Mouse (Mus musculus): ENCODE measurements around the gene Mbd3l1. TPM values are rescaled to one million over a fixed set of nuclear protein-coding genes. Genes with fewer than 3 reads are reported as not detected.

Mbd3l1 gene
- total RNA-seq (2021) = not detected
- long read RNA-seq, experiment 1 = 0 reads
- long read RNA-seq, experiment 2 = 0 reads

DNA sequence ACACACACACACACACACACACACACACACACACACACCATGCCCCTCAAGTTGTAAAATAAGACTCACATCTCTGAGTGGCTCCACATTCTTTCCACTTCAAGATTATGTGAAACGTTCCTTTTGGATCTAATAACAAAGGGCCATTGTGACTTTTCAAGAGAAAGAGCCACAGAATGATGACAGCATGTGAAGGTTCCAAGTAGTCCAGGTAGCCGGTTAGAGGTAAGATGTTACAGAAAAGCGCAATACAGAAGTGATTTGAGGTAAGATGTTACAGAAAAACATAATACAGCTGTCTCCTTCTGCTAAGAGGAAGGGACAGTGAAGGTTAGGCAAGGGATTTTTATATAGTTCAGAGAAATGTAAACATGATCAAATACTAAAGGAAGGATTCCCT lies at the start of gene Mbd3l1, which contains the start of gene Zfp558:
TSS of gene Mbd3l1 (plus strand) at position 192 of the 400 bp plus-strand sequence.
TSS of gene Zfp558 (minus strand) at position 101 of the 400 bp plus-strand sequence.
- DNase-seq = no peak

DNA sequence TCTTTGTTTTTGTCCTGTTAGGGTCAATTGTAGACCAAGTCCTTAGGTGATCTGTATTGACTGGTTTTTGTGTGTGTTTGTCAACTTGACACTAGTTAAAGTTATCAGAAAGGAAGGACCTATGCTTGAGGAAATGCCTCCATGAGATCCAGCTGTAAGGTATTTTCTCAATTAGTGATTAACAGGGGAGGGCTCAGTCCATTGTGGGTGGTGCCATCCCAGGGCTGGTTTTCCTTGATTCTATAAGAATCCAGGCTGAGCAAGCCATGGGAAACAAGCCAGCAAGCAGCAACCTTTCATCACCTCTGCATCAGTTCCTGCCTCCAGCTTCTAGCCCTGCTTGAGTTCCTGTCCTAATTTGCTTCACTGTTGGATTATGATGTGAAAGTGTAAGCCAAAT lies 47.8 kb upstream of the Mbd3l1 start, which contains the start of gene Mbd3l2:
TSS of gene Mbd3l2 (plus strand) at position 301 of the 400 bp plus-strand sequence.
- DNase-seq = no peak

DNA sequence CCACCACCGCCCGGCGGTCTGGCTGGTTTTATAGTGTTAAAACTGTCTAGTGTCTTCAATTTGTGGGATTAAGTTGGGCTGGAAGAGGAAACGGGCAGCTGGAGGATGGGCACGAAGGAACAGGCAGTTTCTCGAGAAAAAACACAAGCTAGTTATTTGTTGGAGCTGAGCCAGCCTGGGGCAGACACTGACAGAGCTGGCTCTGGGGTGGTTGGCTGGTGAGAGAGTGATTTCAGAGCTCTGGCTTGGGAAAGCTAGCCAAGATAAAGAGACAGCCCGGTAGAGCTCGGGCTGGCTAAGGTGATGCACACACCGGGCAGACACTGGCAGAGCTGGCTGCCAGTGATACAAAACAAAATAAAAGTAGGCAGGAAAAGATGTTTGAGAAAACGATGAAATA lies 46.5 kb upstream of the Mbd3l1 start:
- DNase-seq = peak; percentile 32

DNA sequence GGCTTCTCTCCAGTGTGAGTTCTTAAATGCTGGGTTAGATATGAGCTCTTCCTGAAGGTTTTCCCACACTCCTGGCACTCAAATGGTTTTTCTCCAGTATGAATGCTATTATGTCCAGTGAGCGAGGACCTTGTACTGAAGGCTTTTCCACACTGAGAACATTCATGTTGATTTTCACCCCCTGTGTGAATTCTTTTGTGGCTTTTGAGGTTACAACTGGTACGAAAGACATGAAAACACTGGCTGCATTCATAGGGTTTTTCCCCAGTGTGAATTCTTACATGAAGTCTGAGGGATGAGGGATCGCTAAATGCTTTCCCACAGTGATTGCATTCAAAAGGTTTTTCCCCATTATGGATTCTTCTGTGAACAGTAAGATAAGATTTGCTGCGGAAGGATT lies 21.6 kb upstream of the Mbd3l1 start:
- no peak for DNase-seq

DNA sequence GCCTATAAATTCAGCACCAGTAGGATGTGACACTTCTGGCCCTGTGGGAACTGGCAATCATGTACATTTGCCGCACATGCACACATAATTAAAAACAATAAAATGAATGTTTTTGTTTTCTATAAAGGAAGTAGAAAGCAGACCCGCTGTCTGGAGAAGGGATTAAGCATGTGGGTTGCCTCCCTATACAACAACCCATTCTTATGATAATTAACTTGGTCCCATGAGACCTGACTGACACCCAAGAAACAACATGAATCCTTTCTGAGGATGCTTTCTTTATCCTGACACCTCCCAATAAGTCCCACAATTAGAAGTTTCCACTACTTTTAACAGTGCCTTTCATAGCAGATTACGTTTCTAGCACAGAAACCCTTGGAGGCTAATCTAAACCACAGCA lies 10.8 kb upstream of the Mbd3l1 start:
- no peak for DNase-seq

DNA sequence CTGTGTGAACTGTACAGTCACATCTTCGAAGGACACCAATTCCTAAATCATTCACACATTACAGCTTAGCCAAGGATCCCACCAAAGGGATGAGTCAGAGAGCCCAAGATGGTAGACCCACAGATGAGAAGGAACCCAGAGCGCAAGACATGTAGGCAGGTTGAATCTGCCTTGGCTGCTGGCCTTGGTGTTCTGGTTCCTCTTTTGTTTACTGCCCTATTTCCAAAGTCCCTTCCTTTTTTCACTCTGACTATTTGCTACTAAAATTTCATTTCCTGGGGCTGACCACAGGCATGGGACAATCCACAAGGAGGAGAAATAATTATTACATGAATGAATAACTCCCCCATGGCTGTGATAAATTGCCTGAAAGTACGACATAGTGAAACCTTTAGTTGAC lies 10.2 kb upstream of the Mbd3l1 start:
- DNase-seq = no peak

DNA sequence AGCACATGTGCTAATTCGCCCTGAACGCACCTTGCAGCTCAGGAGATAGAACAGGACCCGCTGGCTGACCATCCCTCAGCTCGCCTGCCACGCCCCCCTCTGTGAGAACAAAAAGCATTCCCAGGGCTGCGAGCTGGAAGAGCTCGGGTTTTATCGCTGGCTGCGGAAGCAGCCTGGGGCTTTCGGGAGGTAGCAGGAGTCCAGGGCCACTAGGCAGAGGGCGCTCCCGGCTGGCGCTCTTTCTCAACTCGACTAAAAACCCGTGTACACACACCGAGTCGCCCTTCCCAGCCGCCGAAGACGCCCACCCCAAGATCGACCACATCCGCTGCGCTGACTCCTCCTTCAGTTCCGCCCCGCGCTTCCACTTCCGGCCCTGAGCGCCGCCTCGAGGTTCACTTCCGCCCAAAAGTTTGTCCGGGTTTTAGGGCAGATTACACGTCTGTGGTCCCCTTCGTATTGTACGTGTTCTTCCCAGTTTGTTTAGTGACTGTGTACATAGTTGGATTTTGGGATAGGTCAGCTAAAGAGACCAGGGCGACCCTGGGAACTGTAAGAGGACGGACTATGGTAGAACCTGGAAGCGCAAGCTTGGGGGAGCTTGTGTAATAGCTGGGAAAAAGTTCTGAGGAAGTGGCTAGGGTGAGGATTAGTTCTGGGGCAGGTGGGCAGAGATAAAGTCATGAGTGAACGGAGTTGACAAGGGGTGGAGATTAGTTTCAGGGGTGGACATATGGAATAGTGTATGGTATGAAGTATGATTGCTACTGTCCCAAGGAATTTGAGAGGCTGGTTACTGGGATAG lies 4.6 kb upstream of the Mbd3l1 start:
- DNase-seq = peak; percentile 80

DNA sequence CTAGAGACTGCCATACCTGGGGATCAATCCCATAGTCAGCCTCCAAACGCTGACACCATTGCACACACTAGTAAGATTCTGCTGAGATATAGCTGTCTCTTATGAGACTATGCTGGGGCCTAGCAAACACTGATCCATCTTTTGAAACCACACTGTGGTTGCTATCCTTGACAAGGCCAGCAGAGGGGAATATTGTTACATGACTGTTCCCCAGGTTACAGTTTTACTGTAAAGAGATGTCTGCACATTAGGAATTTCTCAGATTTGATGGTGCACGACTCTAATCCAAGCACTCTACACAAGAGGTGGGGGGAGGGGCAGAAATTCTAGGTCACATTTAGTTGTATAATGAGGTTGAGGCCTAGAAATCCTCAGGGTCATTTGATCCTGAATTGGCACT lies 29.9 kb downstream of the Mbd3l1 start:
- no peak for DNase-seq

Small RNA genes within 50 kb of the gene (microRNA-seq; reads per million reads assigned to microRNA genes)
- not detected for gene Gm22854

Other genes with a start within 250 kb of the Mbd3l1 start
- gene Chordc1, start 186.2 kb upstream of the Mbd3l1 start, total RNA-seq (2021) = 10 to 100 TPM; 50.0 to 50.2 TPM
- 1 to 10 TPM; 7.8 to 9.3 TPM for gene Naalad2, start 75.4 kb upstream of the Mbd3l1 start, total RNA-seq (2021)
- gene Ubtfl1, start 73.9 kb upstream of the Mbd3l1 start, total RNA-seq (2021) = not detected
- gene Mbd3l2, start 47.7 kb upstream of the Mbd3l1 start, total RNA-seq (2021) = not detected
- 1 to 10 TPM; 1.2 to 2.4 TPM for gene Zfp558, start 91 bp upstream of the Mbd3l1 start, total RNA-seq (2021)
- gene Muc16, start 196.2 kb downstream of the Mbd3l1 start, total RNA-seq (2021) = 1 to 10 TPM; 4.1 to 4.7 TPM